Mouse (Mus musculus) midbrain, postnatal 0 days (tissue): Measurements from ENCODE around the gene Arl6ip1. TPM values are rescaled to one million over a fixed set of nuclear protein-coding genes. Genes with fewer than 3 reads are reported as not detected.

Source experiments
- ATAC-seq: fragments of 200-750 bp; cut with Nextera tagmentation; 2 replicates; pipeline ENCODE4 v1.8.0; 2017; ENCODE audit warnings: moderate number of reproducible peaks, mild to moderate bottlenecking, moderate TSS enrichment, moderate library complexity; ENCODE audit not compliant: low FRiP score
- DNase-seq: peaks from one replicate; pipeline ENCODE4 v3.0.0-alpha.2; 2015; ENCODE audit warnings: low spot score
- H3K27ac ChIP-seq: fragments of 300-500 bp; sonication (generic); 2 replicates; pipeline ENCODE4 v1.5.1; 2014; ENCODE audit warnings: low read depth, mild to moderate bottlenecking, low read length, mixed read lengths
- H3K27me3 ChIP-seq: fragments of 300-500 bp; sonication (generic); 2 replicates; pipeline ENCODE4 v1.6.1; 2014; ENCODE audit warnings: low read length, control low read depth, mixed read lengths; ENCODE audit not compliant: insufficient read depth
- H3K36me3 ChIP-seq: fragments of 300-500 bp; sonication (generic); 2 replicates; pipeline ENCODE4 v1.6.1; 2014; ENCODE audit warnings: low read length, control low read depth, mixed read lengths; ENCODE audit not compliant: insufficient read depth
- H3K4me1 ChIP-seq: fragments of 300-500 bp; sonication (generic); 2 replicates; pipeline ENCODE4 v1.6.1; 2014; ENCODE audit warnings: mild to moderate bottlenecking, control low read depth, antibody characterized with exemption, low read length, mixed read lengths; ENCODE audit not compliant: insufficient read depth
- H3K4me2 ChIP-seq: fragments of 300-500 bp; sonication (generic); 2 replicates; pipeline ENCODE4 v1.6.1; 2014; ENCODE audit warnings: low read depth, mild to moderate bottlenecking, low read length, mixed read lengths; ENCODE audit not compliant: poor library complexity, severe bottlenecking
- H3K4me3 ChIP-seq: fragments of 300-500 bp; sonication (generic); 2 replicates; pipeline ENCODE4 v1.5.1; 2014; ENCODE audit warnings: low read depth, mild to moderate bottlenecking, low read length, moderate library complexity
- H3K9ac ChIP-seq: fragments of 300-500 bp; sonication (generic); replicated peaks from 2 replicates; pipeline ENCODE4 v1.6.1; 2014; ENCODE audit warnings: mild to moderate bottlenecking, low read length, moderate library complexity, mixed read lengths; ENCODE audit not compliant: poor library complexity, severe bottlenecking
- H3K9me3 ChIP-seq: fragments of 300-500 bp; sonication (generic); 2 replicates; pipeline ENCODE4 v1.6.1; 2016; ENCODE audit warnings: low read length, control low read depth
- CTCF ChIP-seq: IDR thresholded peaks from 2 replicates; pipeline ENCODE4 v1.5.1; 2016; ENCODE audit warnings: antibody characterized with exemption, mild to moderate bottlenecking
- WGBS: fragments of 180-500 bp; shearing (Covaris S2); extraction: QIAGEN DNeasy Blood & Tissue Kit; methylation state at CpG from one replicate; pipeline ENCODE4 v1.1.7; 2014; 5-methylcytosine and 5-hydroxymethylcytosine counted together
- polyA plus RNA-seq: library from polyadenylated mRNA; unstranded; fragments of >200 nt; fragmentation: Nextera tagmentation; extraction: Ambion mirVana; gene quantifications from 2 replicates; pipeline ENCODE4 v1.2.1, GENCODE M21; 2015
- total RNA-seq: library from RNA; depleted of rRNA; stranded (reverse); fragments of >200 nt; gene quantifications from 2 replicates; pipeline ENCODE4 v1.2.3, GENCODE M21; 2014

Arl6ip1 gene
- total and polyA plus RNA-seq, 2 experiments from 2014 or later, result 461 to 727 TPM

DNA sequence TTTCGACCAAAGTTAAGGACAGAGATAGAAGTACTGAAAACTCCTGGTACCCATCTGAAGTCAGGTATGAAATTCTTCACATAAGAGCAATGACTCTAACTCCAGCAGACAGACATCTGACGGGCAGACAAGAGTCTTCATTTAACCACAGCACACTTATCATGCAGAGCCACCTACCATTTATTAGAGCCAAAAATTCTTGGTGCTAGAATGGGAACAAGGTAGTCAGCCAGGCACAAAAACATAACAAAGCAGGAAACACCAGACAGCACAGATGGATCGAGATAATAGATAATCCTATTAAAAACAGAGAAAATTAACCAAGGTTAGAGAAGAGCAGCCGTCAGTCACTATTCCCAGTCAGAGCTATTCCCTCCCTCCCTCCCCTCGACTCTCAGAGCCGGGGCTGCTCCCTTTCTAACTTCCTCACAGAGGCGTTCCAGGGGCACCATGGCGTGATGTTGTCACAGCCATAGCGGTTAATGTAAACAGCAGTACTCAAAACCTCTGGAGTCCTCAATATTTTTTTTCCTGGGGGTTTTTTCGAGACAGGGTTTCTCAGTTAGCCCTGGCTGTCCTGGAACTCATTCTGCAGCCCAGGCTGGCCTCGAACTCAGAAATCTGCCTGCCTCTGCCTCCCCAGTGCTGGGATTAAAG, 3.1 kb downstream of the Arl6ip1 start:
- WGBS, result 67% methylated on average over 11 of the region's 11 CpGs

DNA sequence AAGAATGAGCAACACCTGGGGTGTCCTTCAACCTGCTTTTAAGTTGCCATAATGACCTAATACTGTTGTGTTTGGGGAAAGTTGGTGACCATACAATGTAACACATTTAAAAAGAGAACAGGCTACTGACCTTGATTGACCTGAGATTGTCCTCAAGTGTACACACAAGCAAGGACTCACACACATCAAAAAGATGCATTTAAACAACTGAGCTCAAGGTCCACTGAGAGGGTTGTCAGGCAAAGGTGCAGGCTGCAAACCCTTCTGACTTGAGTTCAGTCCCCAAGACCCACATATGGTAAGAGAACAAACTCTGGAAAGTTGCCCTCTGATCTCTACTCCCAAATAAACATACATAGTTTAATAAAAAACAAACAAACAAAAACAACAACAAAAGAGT, 3.7 kb downstream of the Arl6ip1 start:
- H3K4me2 ChIP-seq, result no peak overlapping the region
- no peaks in the 10 kb centered on the region for H3K27me3 ChIP-seq
- H3K4me1 ChIP-seq, result peaks cover 10% of the 10 kb centered on the region; the same call in 1 of the 2 replicates
- H3K9ac ChIP-seq, result no peak overlapping the region
- no peak for TF ChIP-seq CTCF
- no peak for ATAC-seq
- H3K9me3 ChIP-seq, result no peaks in the 10 kb centered on the region
- no peak overlapping the region for H3K27ac ChIP-seq
- no peak overlapping the region for H3K4me3 ChIP-seq
- no peak for DNase-seq
- peaks cover 12% of the 10 kb centered on the region for H3K36me3 ChIP-seq

More for the DNA sequence above, 3.1 kb downstream of the Arl6ip1 start:
- Histone ChIP-seq H3K36me3 (peaks cover 8% of the 10 kb centered on the region), H3K9me3 (no peaks in the 10 kb centered on the region), H3K9ac (no peak overlapping the region), H3K27ac (no peak overlapping the region), H3K4me1 (peaks cover 10% of the 10 kb centered on the region; the same call in 1 of the 2 replicates), H3K27me3 (no peaks in the 10 kb centered on the region), H3K4me3 (no peak overlapping the region), H3K4me2 (no peak overlapping the region)
- DNase-seq (no peak), ATAC-seq (no peak)
- no peak for TF ChIP-seq CTCF

DNA sequence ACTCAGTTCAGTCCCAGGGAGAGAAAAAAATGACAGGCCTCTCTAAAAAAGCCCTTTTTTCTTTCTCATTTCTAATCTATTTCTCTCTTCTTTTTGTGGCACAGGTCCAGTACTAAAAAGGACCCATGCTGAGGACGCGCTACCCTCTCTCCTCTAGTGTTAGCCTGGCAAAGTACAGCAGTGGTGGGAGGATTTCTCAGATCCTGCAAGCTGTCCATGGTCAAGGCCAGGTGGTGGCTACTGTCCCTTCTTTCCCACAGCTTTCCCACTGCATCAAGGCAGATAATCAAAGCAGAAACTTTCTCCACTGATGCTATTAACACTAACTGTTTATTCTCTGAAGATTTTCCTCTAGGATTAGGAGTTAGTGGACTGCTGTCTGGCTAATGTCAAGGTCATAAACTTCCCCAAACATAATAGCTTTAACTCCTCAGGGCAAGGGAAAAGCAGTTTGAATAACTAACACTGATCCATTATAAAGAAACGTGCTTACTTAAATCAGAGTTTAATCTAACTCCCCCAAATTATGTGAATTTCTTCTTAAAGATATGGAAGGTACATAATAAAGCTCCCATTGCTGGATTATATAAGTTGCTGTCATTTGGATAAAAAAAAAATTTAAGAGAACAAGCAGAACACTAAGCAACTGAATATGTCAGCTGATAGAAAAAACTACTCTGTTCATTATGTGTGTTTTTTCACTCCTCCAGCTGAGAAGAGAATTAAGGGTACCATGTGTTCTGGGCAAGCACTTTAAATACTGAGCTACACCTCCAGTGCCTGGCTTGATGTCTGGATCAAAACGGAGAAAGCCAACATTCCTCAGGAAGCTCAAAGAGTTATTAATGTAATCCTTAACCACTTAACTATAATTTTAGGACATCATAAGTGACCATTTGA, 5.7 kb downstream of the Arl6ip1 start:
- DNase-seq (no peak), ATAC-seq (no peak)
- WGBS, result 95% methylated on average over 4 of the region's 4 CpGs
- no peak overlapping the region for H3K9ac ChIP-seq
- no peak overlapping the region for H3K27ac ChIP-seq
- no peak for TF ChIP-seq CTCF
- H3K9me3 ChIP-seq, result no peaks in the 10 kb centered on the region
- H3K36me3 ChIP-seq, result peaks cover 29% of the 10 kb centered on the region
- H3K27me3 ChIP-seq, result no peaks in the 10 kb centered on the region
- H3K4me2 ChIP-seq, result no peak overlapping the region
- H3K4me3 ChIP-seq, result no peak overlapping the region
- H3K4me1 ChIP-seq, result 0 out of 2 replicates have a peak, but pooled peaks cover 5% of the 10 kb centered on the region

GRCm38 (mm10) chr7:118122235-118122634, 7.2 kb downstream of the Arl6ip1 start:
- Histone ChIP-seq H3K9me3 (no peaks in the 10 kb centered on the region), H3K4me3 (no peak overlapping the region), H3K4me1 (no peaks in the 10 kb centered on the region), H3K36me3 (peaks cover 29% of the 10 kb centered on the region), H3K4me2 (no peak overlapping the region), H3K9ac (no peak overlapping the region), H3K27ac (no peak overlapping the region), H3K27me3 (no peaks in the 10 kb centered on the region)
- no peak for ATAC-seq
- WGBS, result 96% methylated on average over 7 of the region's 7 CpGs
- TF ChIP-seq CTCF, result no peak
- no peak for DNase-seq

GRCm38 (mm10) chr7:118120654-118121053, 8.8 kb downstream of the Arl6ip1 start:
- DNase-seq (no peak), ATAC-seq (no peak)
- TF ChIP-seq CTCF, result no peak
- no peaks in the 10 kb centered on the region for H3K9me3 ChIP-seq
- no peak overlapping the region for H3K4me3 ChIP-seq
- no peak overlapping the region for H3K4me2 ChIP-seq
- H3K27ac ChIP-seq, result no peak overlapping the region
- no peak overlapping the region for H3K9ac ChIP-seq
- peaks cover 29% of the 10 kb centered on the region for H3K36me3 ChIP-seq
- no peaks in the 10 kb centered on the region for H3K27me3 ChIP-seq
- no peaks in the 10 kb centered on the region for H3K4me1 ChIP-seq
- WGBS, result 78% methylated on average over 1 of the region's 1 CpGs

GRCm38 (mm10) chr7:118119946-118120345, 9.5 kb downstream of the Arl6ip1 start:
- Histone ChIP-seq H3K27ac (no peak overlapping the region), H3K4me3 (no peak overlapping the region), H3K4me2 (no peak overlapping the region), H3K9ac (no peak overlapping the region), H3K27me3 (no peaks in the 10 kb centered on the region), H3K4me1 (no peaks in the 10 kb centered on the region), H3K9me3 (no peaks in the 10 kb centered on the region), H3K36me3 (peaks cover 29% of the 10 kb centered on the region)
- DNase-seq (no peak), ATAC-seq (no peak)
- 88% methylated on average over 5 of the region's 5 CpGs for WGBS
- TF ChIP-seq CTCF, result no peak
